Mouse (Mus musculus): ENCODE data around the gene Pwp1.

- no peak for TF ChIP-seq CTCF (IDR thresholded peaks at IDR 0.05; ENCODE audit: control insufficient read depth, insufficient read depth, low read length)
- no peak for TF ChIP-seq POLR2A (IDR thresholded peaks at IDR 0.05; ENCODE audit: borderline replicate concordance, control insufficient read depth, low read depth, low read length)
These were observed 43.1 kb downstream of the Pwp1 start for GRCm38 (mm10) chr10:85872479-85872773.

Measured in bone marrow, adult 2 months (tissue).